Mouse (Mus musculus) midbrain, embryonic 11.5 days (tissue): ENCODE data around the gene Mreg. TPM values are rescaled to one million over a fixed set of nuclear protein-coding genes. Genes with fewer than 3 reads are reported as not detected.

ENCODE experiments used
- ATAC-seq: fragments of 200-750 bp; cut with Nextera tagmentation; 2 replicates; pipeline ENCODE4 v1.8.0; 2017; ENCODE audit warnings: moderate TSS enrichment, moderate library complexity; ENCODE audit not compliant: low FRiP score
- DNase-seq: peaks from one replicate; pipeline ENCODE4 v3.0.0; 2015; ENCODE audit warnings: low spot score; ENCODE audit errors: missing footprints
- H3K27ac ChIP-seq: fragments of 300-500 bp; sonication (generic); 2 replicates; pipeline ENCODE4 v1.5.1; 2014; ENCODE audit warnings: low read depth, low read length
- H3K27me3 ChIP-seq: fragments of 300-500 bp; sonication (generic); 2 replicates; pipeline ENCODE4 v1.6.1; 2014; ENCODE audit warnings: mild to moderate bottlenecking, low read length, moderate library complexity, mixed read lengths; ENCODE audit not compliant: control insufficient read depth, insufficient read depth
- H3K36me3 ChIP-seq: fragments of 300-500 bp; sonication (generic); 2 replicates; pipeline ENCODE4 v1.6.1; 2014; ENCODE audit warnings: mild to moderate bottlenecking, low read length, moderate library complexity, mixed read lengths; ENCODE audit not compliant: control insufficient read depth, insufficient read depth
- H3K4me1 ChIP-seq: fragments of 300-500 bp; sonication (generic); 2 replicates; pipeline ENCODE4 v1.6.1; 2014; ENCODE audit warnings: low read length; ENCODE audit not compliant: control insufficient read depth, insufficient read depth
- H3K4me2 ChIP-seq: fragments of 300-500 bp; sonication (generic); 2 replicates; pipeline ENCODE4 v1.6.1; 2014; ENCODE audit warnings: mild to moderate bottlenecking, moderate library complexity
- H3K4me3 ChIP-seq: fragments of 300-500 bp; sonication (generic); 2 replicates; pipeline ENCODE4 v1.5.1; 2014; ENCODE audit warnings: low read depth, low read length
- H3K9ac ChIP-seq: fragments of 300-500 bp; sonication (generic); 2 replicates; pipeline ENCODE4 v1.6.1; 2014; ENCODE audit warnings: low read length
- H3K9me3 ChIP-seq: fragments of 300-500 bp; sonication (generic); 2 replicates; pipeline ENCODE4 v1.6.1; 2016; ENCODE audit warnings: low read length; ENCODE audit not compliant: control insufficient read depth
- WGBS: fragments of 180-500 bp; shearing (Covaris S2); extraction: QIAGEN DNeasy Blood & Tissue Kit; methylation state at CpG from one replicate; pipeline ENCODE4 v1.1.7; 2014; 5-methylcytosine and 5-hydroxymethylcytosine counted together
- polyA plus RNA-seq: library from polyadenylated mRNA; unstranded; fragments of >200 nt; fragmentation: Nextera tagmentation; extraction: Ambion mirVana; gene quantifications from 2 replicates; pipeline ENCODE4 v1.2.1, GENCODE M21; 2014

Gene Mreg
- 5.5 and 6.3 TPM in 2 replicates for polyA plus RNA-seq

DNA sequence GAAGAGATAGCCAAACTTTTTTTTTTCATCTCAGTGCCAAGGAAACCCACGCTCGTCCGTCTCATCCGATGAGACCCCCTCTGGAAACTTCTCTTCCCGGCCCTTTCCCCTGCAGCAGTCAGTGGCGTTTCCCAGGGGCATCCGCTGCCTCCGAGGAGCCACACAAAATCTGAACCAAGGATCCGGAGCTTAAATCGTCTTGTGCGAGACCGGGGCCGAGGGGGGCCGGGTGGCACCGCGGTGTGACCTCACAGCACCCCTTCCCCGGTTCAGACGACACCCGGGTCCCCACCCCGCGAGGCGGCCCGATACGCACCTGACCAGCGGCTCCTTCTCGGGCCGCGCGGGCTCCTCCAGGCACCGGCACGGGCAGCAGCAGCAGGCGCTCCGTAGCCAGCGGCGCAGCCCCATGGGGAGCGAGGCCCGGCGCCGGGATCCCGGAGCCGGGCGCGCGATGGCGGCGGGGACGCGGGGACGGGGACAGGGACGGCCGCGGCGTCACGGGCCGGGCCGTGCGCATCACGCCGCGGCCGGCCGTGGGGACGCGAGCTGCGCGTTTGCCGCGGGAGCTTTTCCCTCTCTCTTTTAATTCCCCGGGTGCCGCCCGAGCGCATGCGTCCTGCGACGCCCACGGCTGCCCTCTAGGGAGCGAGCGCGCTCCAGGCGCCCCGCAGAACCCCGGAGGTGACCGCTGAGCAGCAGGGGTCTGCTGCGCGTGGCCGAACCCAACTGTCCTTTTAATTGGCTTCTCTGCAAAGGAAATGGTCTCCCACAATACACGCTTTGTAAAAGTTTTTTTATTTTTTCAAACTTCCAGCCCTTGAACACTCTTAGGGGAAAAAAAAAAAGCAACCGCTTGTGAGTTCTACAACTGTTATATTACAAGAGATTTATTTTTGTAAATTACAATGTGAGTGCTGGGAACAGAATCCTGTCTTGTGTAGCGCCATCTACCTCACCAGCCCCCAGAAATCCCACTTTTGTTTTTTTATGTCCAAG is at the start of gene Mreg:
Gene Mreg, minus strand, starts transcription at position 607 of the 999 bp plus-strand sequence.
- DNase-seq (peak; percentile 95), ATAC-seq (peak; percentile 87)
- H3K27me3 ChIP-seq = peaks cover 7% of the 10 kb centered on the region
- H3K9ac ChIP-seq = peak within 1 kb of the TSS; percentile 77
- H3K9me3 ChIP-seq = no peaks in the 10 kb centered on the region
- H3K36me3 ChIP-seq = no peaks in the 10 kb centered on the region
- H3K4me2 ChIP-seq = peak within 1 kb of the TSS; percentile 97
- H3K27ac ChIP-seq = no peak within 1 kb of the TSS
- H3K4me3 ChIP-seq = peak within 1 kb of the TSS; percentile 71
- whole genome bisulfite sequencing = under 1% methylated on average over 89 of the region's 89 CpGs
- H3K4me1 ChIP-seq = peaks cover 8% of the 10 kb centered on the region; the same call in 1 of the 2 replicates

DNA sequence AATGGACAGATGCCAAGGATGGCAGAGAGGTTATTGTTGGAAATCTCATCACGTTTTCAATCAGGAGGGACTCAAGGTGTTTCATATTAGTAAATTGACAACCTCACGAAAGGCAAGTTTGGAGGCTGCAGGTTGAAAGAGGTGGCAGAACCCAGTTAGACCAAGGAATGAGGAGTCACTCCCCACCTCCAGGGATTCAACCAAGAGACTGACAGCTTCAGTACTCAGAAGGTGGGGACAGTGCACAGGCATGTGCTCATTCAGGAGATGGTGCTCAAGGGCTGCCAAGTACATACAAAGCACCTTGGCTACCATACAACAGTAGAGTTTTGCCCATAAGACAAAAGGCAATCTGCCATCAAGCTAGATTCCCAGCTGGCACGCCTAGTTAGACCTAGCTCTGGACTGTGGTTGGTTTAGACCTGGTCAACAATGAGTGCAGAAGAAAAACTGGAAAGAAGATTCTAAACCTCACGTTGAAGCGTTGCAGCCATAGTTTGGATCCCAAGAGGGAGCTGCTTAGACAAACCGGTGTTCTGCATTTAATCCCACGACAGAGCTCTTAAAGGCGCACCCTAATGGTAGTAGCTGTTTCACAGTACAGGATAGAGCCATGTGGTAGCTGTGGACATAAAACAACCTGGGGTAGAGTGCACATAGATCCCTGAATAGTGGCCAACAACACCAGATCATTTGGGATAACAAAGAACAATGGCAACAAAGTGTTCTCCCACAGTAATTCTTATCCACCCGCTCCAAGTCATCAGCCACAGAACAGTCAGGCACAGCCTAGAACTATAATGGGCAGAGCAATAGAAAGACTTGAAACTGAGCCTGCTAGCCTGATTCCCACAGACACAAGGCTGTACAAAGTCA is 44.5 kb upstream of the Mreg start:
- Histone ChIP-seq H3K9ac (no peak overlapping the region), H3K27ac (no peak overlapping the region), H3K4me3 (no peak overlapping the region), H3K4me2 (no peak overlapping the region), H3K27me3 (peaks cover 3% of the 10 kb centered on the region; the same call in 1 of the 2 replicates), H3K36me3 (no peaks in the 10 kb centered on the region), H3K9me3 (no peaks in the 10 kb centered on the region), H3K4me1 (peaks cover 21% of the 10 kb centered on the region)
- 81% methylated on average over 9 of the region's 9 CpGs for WGBS
- DNase-seq = no peak
- no peak for ATAC-seq

DNA sequence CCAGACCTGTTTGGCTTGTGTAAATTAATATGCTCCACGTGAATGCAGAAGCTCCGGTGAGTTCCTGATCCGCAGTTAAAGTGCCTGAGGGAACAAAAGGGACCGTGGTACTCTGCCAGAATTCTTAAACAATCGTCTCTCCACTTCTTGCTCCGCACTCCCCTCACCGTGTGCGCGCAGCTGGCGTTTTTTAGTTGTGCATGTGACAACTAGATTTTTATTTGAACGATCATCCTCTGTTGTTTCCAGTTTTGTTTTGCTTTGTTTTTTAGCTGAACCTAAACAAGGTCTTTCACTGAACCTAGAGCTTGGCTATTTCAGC is 43.7 kb upstream of the Mreg start:
- Histone ChIP-seq H3K27ac (peak overlapping the region; percentile 73), H3K4me1 (peaks cover 21% of the 10 kb centered on the region), H3K36me3 (no peaks in the 10 kb centered on the region), H3K9me3 (no peaks in the 10 kb centered on the region), H3K4me2 (peak overlapping the region; percentile 49), H3K9ac (peak overlapping the region; percentile 34; the same call in 1 of the 2 replicates), H3K27me3 (peaks cover 3% of the 10 kb centered on the region; the same call in 1 of the 2 replicates), H3K4me3 (no peak overlapping the region; the same call in 1 of the 2 replicates)
- 43% methylated on average over 11 of the region's 11 CpGs for WGBS
- ATAC-seq = no peak
- DNase-seq = peak; percentile 89

DNA sequence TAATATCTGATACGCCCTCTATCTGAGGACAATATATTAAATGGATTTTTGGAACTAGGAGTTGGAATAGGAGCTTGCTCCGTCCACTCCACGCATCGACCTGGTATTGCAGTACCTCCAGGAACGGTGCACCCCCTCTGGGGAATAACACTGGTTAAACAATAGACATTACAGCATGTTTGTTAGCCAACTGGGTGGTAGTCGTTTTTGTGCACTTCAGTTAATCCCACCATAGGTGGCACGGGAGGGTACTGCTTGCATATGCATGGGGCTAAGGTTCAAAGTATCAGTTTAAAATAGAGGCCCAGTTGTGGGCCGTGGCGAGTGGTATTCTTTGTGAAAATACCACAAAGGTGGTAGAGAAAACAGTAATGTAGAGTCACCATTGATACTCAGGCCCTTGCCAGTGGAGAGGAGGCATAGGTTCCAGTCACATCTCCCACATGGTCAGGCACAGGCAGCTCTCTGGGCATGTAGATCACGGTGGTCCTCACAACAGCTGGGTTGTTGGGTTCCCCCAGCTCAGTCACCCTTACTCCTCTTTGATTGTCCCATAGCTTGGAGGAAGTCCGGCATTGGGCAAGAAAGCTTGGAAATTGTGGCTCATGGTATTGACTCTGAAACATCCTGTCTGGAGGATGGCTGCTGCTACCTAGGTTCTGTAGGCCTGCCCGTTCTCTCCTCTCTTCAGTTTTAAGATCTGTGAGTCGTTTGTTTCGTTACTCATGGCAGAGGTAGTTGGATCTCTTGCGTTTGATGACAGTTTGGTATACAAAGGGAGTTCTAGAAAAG is 43.2 kb upstream of the Mreg start:
- Histone ChIP-seq H3K4me1 (peaks cover 21% of the 10 kb centered on the region), H3K4me2 (peak overlapping the region; percentile 49), H3K9me3 (no peaks in the 10 kb centered on the region), H3K9ac (peak overlapping the region; percentile 34), H3K36me3 (no peaks in the 10 kb centered on the region), H3K27me3 (peaks cover 3% of the 10 kb centered on the region; the same call in 1 of the 2 replicates), H3K27ac (peak overlapping the region; percentile 83), H3K4me3 (peak overlapping the region; percentile 30)
- 6% methylated on average over 15 of the region's 15 CpGs for WGBS
- DNase-seq (peak; percentile 93), ATAC-seq (peak; percentile 90)

DNA sequence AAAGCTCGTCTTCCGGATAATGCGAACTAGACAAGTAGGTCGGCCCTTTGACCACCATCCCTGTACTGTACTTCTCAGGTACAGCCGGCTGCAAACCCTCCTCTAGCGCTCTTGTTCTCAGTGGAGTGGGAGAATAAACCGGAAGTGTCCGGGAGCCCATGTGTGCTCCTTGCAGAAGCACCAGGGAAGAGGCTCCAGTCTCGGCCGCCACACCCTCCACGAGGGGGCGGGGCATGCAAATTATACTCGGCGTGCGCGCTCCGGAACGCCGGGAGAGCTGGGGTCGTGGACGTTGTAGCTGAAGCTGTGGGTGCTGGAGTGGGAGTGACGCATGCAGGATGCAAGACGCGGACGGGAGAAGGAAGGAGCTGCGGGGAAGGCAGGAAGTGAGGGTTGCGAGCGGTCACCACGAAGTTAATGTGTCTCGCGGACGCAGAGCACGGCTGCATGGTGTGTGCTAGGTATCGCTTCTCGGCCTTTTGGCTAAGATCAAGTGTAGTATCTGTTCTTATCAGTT is 42.5 kb upstream of the Mreg start:
- Histone ChIP-seq H3K4me3 (peak overlapping the region; percentile 30), H3K4me1 (peaks cover 20% of the 10 kb centered on the region), H3K27ac (peak overlapping the region; percentile 83), H3K4me2 (peak overlapping the region; percentile 49), H3K9me3 (no peaks in the 10 kb centered on the region), H3K27me3 (peaks cover 3% of the 10 kb centered on the region; the same call in 1 of the 2 replicates), H3K9ac (peak overlapping the region; percentile 74), H3K36me3 (no peaks in the 10 kb centered on the region)
- 2% methylated on average over 35 of the region's 35 CpGs for WGBS
- ATAC-seq (peak; percentile 89), DNase-seq (peak; percentile 99)

DNA sequence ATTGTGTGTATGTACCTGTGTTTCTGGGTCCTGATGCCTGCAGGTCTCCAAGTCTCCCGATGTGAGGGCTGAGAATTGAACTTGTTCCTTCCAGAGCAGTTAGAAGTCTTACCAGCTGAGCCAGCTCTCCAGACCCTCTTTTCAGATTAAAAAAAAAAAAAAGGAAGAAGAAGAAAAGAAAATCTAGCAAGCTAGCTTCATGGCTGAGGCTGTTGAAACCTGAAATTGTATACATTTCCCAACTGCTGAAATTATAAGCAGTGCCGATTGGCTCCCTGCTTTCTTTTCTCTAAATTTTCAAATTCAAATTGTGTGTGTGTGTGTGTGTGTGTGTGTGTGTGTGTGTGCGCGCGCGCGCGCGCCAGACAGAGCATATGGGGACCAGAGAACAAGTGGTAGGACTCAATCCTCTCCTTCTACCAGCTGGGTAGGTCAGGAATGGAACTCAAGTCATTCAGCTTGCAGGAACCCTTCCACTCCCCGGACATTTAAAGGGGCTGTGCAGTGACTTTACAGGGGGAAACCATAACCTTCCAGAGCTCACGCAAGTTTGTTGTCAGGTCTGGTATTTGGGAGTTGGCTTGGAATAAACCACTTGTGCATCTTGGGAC is 41.9 kb upstream of the Mreg start:
- Histone ChIP-seq H3K27ac (no peak overlapping the region), H3K9ac (no peak overlapping the region; the same call in 1 of the 2 replicates)
- WGBS = 40% methylated on average over 11 of the region's 11 CpGs

DNA sequence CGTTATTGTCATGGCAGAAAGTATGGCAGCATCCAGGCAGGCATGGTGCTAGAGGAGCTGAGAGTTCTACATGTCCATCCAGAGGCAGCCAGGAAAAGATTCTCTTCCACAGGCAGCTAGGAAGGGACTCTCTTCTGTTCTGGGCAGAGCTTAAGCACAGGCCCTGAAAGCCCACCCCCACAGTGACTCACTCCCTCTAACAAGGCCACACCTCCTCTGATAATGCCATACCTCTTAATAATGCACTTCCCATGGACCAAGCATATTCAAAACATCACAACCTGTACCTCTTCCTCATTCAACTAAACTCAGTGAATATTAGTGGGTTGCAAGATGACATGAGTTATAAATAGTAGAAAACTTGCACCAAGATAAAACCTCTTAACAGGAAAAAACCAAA is 39.7 kb upstream of the Mreg start:
- H3K27me3 ChIP-seq = no peaks in the 10 kb centered on the region
- no peaks in the 10 kb centered on the region for H3K36me3 ChIP-seq
- no peaks in the 10 kb centered on the region for H3K9me3 ChIP-seq
- DNase-seq (no peak), ATAC-seq (no peak)
- WGBS = 75% methylated on average over 1 of the region's 1 CpGs
- no peak overlapping the region for H3K4me3 ChIP-seq
- H3K27ac ChIP-seq = no peak overlapping the region
- no peak overlapping the region for H3K4me2 ChIP-seq
- no peak overlapping the region for H3K9ac ChIP-seq
- H3K4me1 ChIP-seq = peaks cover 8% of the 10 kb centered on the region

More for the DNA sequence above, 41.9 kb upstream of the Mreg start:
- H3K27me3 ChIP-seq = peaks cover 3% of the 10 kb centered on the region; the same call in 1 of the 2 replicates
- ATAC-seq = peak; percentile 13
- H3K36me3 ChIP-seq = no peaks in the 10 kb centered on the region
- no peaks in the 10 kb centered on the region for H3K9me3 ChIP-seq
- DNase-seq = no peak
- peaks cover 13% of the 10 kb centered on the region for H3K4me1 ChIP-seq
- H3K4me2 ChIP-seq = peak overlapping the region; percentile 49
- peak overlapping the region; percentile 30 for H3K4me3 ChIP-seq
